Mouse (Mus musculus): ENCODE measurements at regions not wholly inside any gene's neighbourhood (a gene's known extent, or its start where the extent isn't known, plus 50 kb on each side); places are given as distances from the start of the nearest gene placed in this dataset.

DNA sequence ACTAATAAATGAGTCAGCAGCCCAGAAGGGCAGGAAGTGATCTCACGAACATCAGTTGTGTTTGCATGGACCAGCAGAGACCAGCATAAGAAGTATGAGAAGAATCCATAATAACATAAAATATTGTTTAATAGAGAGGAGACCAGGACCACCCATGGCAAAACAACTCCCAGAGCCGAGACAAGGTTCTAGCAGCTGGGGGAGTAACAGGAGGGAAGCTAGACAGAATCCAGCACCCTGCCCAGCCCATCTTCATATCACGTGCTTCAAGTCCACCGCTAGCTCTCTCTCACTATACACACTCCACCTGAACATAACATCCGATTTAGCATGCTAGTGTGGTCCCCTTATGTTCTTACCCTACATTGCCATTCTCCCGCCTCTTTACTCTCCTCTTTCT lies 77.1 kb upstream of the Sall1 start:
- H3K27me3 ChIP-seq (ENCODE audit: control insufficient read depth, insufficient read depth, low read length) = no peaks in the 10 kb centered on the region
- no peak overlapping the region for H3K4me3 ChIP-seq (ENCODE audit: low read depth, low read length)
- no peak overlapping the region for H3K27ac ChIP-seq (ENCODE audit: low read depth)
- DNase-seq (ENCODE audit: low spot score) (no peak), ATAC-seq (ENCODE audit: insufficient read depth, low read depth) (no peak)
- WGBS = 75% methylated on average over 6 of the region's 6 CpGs
- TF ChIP-seq EP300 (IDR thresholded peaks at IDR 0.05; ENCODE audit: low read depth) (no peak), CTCF (IDR thresholded peaks at IDR 0.05; ENCODE audit: low read depth) (no peak)
- no peaks in the 10 kb centered on the region for H3K9me3 ChIP-seq (replicated peaks; ENCODE audit: control insufficient read depth, low read length)
- H3K36me3 ChIP-seq (replicated peaks; ENCODE audit: control insufficient read depth, insufficient read depth, low read length) = no peaks in the 10 kb centered on the region
- H3K4me2 ChIP-seq (ENCODE audit: low read depth, low read length) = no peak overlapping the region
- no peak overlapping the region for H3K9ac ChIP-seq (replicated peaks; ENCODE audit: low read depth, low read length)
- no peaks in the 10 kb centered on the region for H3K4me1 ChIP-seq (ENCODE audit: control insufficient read depth, insufficient read depth)

DNA sequence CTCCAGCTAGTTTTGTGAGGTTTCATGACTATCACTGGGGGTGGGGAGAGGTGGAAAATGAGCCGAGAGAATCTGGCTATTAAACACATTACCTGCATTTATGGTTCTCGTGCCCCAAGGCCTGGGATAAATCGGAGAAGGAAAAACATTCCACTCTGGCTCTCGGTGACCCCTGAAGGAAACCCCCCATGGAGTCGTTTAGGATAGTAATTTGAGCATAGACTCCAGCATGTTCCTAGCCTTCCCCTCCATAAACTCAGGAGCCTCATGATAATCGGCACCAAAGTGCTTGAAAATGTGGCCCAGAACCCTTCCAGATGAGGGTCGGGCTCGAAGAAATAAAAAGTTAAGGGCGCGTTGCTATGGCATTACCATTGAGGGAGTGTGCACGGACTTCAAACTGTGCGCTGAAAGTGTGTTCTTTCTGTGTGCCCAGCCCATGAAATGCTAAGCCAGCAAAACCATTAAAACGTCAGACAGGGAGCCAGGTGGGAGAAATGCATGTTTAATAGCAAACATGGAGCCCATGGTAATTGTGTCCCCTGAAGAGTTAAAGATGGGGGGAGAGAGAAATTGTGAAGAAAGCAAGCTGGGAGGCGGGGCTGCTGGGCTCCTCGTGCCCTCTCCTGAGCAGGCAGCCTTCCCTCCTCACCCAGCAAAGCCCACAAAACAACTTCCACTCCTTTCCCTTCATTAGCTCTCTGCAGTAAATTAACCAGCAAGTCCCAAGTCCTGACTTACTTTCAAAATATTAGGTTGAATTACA lies 64.1 kb upstream of the Sall1 start:
- H3K36me3 ChIP-seq (replicated peaks; ENCODE audit: control insufficient read depth, insufficient read depth, low read length) = no peaks in the 10 kb centered on the region

DNA sequence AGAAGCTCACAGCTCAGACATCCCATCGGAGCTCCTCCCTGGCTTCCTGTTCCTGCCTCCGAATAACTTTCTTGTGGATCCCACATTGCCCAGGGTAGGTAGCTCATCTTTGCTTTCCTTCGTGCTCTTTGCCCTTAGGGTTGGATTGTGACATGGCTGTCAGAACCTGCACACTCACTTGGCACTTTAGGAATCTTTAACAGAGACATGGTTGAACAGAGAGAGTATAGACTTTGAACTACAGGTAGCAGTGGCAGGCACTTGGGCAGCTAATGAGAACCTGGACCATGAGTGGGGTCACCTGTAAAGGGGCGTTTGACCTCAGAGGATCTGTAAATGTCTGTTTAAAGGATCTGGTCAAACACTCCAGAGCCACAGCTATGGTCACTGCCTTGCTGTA lies 62.4 kb upstream of the Sall1 start:
- H3K27me3 ChIP-seq (ENCODE audit: control insufficient read depth, insufficient read depth, low read length) = no peaks in the 10 kb centered on the region
- no peak for TF ChIP-seq CTCF (IDR thresholded peaks at IDR 0.05; ENCODE audit: low read depth)
- H3K36me3 ChIP-seq (replicated peaks; ENCODE audit: control insufficient read depth, insufficient read depth, low read length) = no peaks in the 10 kb centered on the region
- H3K27ac ChIP-seq (ENCODE audit: low read depth) = no peak overlapping the region
- no peak overlapping the region for H3K4me3 ChIP-seq (ENCODE audit: low read depth, low read length)
- 67% methylated on average over 4 of the region's 4 CpGs for WGBS
- no peak overlapping the region for H3K9ac ChIP-seq (replicated peaks; ENCODE audit: low read depth, low read length)
- DNase-seq (ENCODE audit: low spot score) (no peak), ATAC-seq (ENCODE audit: insufficient read depth, low read depth) (no peak)
- H3K4me2 ChIP-seq (ENCODE audit: low read depth, low read length) = no peak overlapping the region
- H3K4me1 ChIP-seq (ENCODE audit: control insufficient read depth, insufficient read depth) = no peaks in the 10 kb centered on the region
- no peaks in the 10 kb centered on the region for H3K9me3 ChIP-seq (replicated peaks; ENCODE audit: control insufficient read depth, low read length)

More for the DNA sequence above, 64.1 kb upstream of the Sall1 start:
- TF ChIP-seq EP300 (IDR thresholded peaks at IDR 0.05; ENCODE audit: low read depth) (no peak), CTCF (IDR thresholded peaks at IDR 0.05; ENCODE audit: low read depth) (no peak)
- Histone ChIP-seq H3K27ac (ENCODE audit: low read depth) (no peak overlapping the region), H3K4me3 (ENCODE audit: low read depth, low read length) (no peak overlapping the region), H3K27me3 (ENCODE audit: control insufficient read depth, insufficient read depth, low read length) (no peaks in the 10 kb centered on the region), H3K9me3 (replicated peaks; ENCODE audit: control insufficient read depth, low read length) (no peaks in the 10 kb centered on the region), H3K4me2 (ENCODE audit: low read depth, low read length) (no peak overlapping the region), H3K4me1 (ENCODE audit: control insufficient read depth, insufficient read depth) (no peaks in the 10 kb centered on the region), H3K9ac (replicated peaks; ENCODE audit: low read depth, low read length) (no peak overlapping the region)
- DNase-seq (ENCODE audit: low spot score) (no peak), ATAC-seq (ENCODE audit: insufficient read depth, low read depth) (no peak)
- WGBS = 65% methylated on average over 15 of the region's 15 CpGs

- no peak overlapping the region for H3K27ac ChIP-seq (ENCODE audit: low read depth)
- no peaks in the 10 kb centered on the region for H3K36me3 ChIP-seq (replicated peaks; ENCODE audit: control insufficient read depth, insufficient read depth, low read length)
- TF ChIP-seq EP300 (IDR thresholded peaks at IDR 0.05; ENCODE audit: low read depth) = no peak
- TF ChIP-seq CTCF (IDR thresholded peaks at IDR 0.05; ENCODE audit: low read depth) = no peak
- no peak overlapping the region for H3K4me3 ChIP-seq (ENCODE audit: low read depth, low read length)
- no peak for DNase-seq (ENCODE audit: low spot score)
- ATAC-seq (ENCODE audit: insufficient read depth, low read depth) = no peak
- H3K9ac ChIP-seq (replicated peaks; ENCODE audit: low read depth, low read length) = no peak overlapping the region
- no peaks in the 10 kb centered on the region for H3K27me3 ChIP-seq (ENCODE audit: control insufficient read depth, insufficient read depth, low read length)
- no peaks in the 10 kb centered on the region for H3K4me1 ChIP-seq (ENCODE audit: control insufficient read depth, insufficient read depth)
- H3K9me3 ChIP-seq (replicated peaks; ENCODE audit: control insufficient read depth, low read length) = 0 out of 2 replicates have a peak, but pooled peaks cover 4% of the 10 kb centered on the region
- WGBS = 67% methylated on average over 4 of the region's 4 CpGs
- no peak overlapping the region for H3K4me2 ChIP-seq (ENCODE audit: low read depth, low read length)
Measured at GRCm38 (mm10) chr8:89097396-89097795, 53.4 kb upstream of the Sall1 start.

All from heart, postnatal 0 days (tissue).